Mouse (Mus musculus): ENCODE results near the gene 4930544D05Rik.

The 4930544D05Rik gene

DNA sequence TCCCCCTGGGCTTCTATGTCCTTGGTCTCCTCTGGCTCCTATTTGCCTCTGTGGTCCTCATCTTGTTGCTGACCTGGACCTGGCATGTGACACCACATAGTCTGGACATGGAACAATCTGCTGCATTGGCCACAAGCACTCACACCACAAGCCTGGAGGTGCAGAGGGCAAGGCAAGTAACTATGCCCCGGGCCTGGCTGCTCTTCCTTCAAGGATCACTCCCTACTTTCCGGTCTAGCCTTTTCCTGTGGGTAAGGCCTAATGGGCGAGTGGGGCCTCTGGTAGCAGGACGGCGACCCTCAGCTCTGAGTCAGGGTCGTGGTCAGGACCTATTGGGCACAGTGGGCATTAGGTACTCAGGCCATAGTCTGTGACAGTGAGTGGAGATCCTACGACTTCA, 25.6 kb downstream of the 4930544D05Rik start:
- in situ Hi-C loops (cut with MboI, MseI), result no loop called here

DNA sequence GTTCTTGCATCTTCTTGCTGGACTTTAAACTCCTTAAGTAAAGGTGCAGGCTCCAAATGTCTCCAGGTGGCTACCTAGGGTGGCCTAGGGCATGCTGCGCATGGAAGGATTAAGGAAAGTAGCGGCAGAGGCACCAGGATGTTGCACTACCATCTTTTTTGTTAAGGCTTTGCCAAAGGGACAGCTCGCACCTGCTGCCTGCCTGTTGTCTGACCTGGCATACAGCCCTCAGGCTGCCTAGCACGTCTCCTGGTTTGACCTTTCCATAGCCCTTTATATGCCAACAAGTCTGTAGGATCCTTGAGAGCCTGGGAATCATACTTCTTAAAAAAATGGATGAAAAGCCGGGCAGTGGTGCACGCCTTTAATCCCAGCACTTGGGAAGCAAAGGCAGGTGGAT, 27.4 kb downstream of the 4930544D05Rik start:
- in situ Hi-C loops (cut with MboI, MseI), result no loop called here

DNA sequence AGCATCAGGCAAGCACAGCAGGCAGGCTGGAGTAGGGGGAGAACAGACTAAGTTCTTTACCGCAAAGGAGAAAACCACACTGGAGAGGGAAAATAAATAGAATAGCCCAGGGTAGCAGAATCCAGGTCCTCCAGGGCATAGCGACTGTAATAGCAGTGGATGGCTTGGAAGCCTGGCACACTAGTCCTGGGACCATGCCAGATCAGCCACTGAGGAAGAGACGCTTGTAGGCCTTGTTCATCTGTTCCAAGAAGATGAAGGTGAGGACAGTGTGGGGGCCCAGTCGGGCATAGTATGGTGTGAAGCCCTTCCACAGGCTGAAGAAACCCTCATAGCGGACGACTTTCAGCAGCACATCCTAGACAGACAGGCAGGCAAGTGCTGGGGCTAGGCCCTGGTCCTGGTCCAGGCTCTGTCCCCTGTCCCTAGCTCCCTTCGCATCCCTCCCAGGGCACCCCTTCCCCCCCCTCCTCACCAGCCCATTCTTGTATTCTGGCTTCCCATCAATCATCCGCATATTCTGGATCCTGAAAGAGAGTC, 29.0 kb downstream of the 4930544D05Rik start:
- in situ Hi-C loops (cut with MboI, MseI), result loop anchor here (5.0 kb wide), 1 partner anchor 977 kb away; the partner anchor contains the start of gene Cd68

DNA sequence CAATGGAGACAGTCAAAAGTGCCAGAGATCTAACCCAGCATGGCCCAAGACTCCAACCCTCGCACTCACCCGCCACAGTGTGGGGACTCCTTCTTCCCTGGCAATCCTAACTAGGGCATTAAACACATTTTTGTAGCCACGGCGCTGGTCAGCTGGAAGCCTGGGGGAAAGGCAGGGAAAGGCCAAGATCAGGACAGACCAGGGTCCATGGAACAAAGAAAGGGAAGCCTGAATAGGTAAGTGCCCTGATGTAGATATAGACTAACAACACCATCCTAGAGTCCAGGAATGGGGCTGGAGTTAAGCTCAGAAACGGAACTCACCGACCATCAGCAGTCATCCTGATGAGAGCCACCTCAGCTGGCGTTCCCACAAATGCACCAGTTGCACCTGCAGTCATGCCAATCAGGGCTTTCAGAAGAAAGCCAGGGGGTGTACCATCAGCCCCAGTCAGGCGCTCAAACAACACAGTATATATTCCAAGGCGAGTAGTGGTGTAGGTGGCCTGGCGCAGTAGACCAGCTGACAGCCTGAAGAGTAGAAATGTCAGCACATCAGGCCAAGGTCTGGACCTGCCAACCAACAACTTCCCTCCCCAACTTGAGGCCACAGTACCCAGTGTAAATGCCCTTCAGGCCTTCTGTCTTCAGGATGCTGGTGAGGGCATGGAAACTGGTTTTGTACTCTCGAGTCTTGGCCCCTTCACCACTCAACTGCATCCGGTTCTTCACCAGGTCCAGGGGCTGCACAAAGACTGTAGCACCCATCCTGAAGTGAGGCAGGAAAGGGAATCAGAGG, 30.0 kb downstream of the 4930544D05Rik start:
- in situ Hi-C loops (cut with MboI, MseI), result loop anchor here (5.0 kb wide), 1 partner anchor 978 kb away; the partner anchor contains the start of gene Cd68

DNA sequence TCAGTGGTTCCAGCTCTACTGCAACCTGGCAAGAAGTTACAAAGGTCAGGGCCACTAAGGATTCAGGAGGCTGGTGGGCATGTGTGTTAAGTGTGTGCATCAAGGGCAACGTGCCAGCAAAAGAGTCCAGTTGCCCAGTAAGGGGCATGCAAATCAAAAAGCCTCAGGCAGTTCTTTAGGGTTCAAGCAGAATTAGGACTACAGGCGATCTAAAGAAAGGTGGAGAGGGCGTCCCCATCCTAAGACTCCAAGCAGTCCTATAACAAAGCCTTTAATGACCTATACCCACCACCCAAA, 30.6 kb downstream of the 4930544D05Rik start:
- in situ Hi-C loops (cut with MboI, MseI), result loop anchor here (5.0 kb wide), 1 partner anchor 979 kb away; the partner anchor contains the start of gene Cd68

DNA sequence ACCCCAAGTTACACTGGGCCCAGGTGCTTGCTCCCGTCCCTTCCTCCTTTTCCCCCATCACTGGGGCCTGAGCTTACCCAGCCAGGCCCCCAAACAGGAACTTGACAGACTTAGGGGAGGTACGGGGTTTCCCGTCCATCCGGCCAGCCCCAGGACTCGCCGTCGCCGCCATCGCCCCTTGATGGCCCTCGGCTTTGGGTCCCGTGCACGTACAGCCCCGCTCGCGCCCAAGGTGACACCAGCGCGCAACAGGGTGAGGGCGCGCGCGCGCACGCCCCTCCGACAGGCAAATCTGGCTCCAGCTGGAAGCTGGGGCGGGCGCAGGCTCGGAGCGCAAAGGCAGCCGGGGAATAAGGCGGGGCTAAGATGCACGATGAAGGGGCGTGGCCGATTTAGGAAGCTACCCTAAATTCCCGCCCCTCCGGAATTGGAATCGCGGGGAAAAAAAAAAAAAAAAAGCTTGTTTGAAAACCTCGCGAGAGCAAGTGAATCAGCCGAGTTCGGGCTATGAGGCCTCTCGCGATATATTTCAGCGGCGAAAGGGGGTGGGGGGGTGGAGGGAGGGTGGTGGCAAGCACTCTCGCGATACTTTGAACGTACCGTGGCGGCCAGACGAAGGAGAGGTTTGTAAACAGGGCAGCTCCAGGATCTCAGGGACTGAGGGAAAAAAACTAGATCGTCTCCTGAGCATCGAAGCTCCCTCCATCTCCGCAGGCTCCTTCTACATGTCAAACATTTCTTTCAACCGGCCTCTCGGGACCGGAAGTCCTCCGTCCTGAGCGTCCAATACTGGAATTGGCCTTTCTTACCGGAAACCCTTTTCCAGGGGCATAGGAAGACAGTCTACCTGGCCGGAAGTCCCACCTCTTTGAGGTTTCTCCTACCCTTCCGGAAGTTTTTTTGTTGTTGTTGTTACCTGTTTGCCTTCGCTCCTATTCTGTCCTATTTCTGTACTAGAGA, 31.3 kb downstream of the 4930544D05Rik start, which contains the start of the genes Rnf167 and Slc25a11:
Gene Rnf167, plus strand, starts transcription at position 545 of the 960 bp plus-strand sequence.
Gene Slc25a11, minus strand, starts transcription at position 789 of the 960 bp plus-strand sequence.
- in situ Hi-C loops (cut with MboI, MseI), result loop anchor here (5.0 kb wide), 1 partner anchor 980 kb away; the partner anchor contains the start of gene Cd68

DNA sequence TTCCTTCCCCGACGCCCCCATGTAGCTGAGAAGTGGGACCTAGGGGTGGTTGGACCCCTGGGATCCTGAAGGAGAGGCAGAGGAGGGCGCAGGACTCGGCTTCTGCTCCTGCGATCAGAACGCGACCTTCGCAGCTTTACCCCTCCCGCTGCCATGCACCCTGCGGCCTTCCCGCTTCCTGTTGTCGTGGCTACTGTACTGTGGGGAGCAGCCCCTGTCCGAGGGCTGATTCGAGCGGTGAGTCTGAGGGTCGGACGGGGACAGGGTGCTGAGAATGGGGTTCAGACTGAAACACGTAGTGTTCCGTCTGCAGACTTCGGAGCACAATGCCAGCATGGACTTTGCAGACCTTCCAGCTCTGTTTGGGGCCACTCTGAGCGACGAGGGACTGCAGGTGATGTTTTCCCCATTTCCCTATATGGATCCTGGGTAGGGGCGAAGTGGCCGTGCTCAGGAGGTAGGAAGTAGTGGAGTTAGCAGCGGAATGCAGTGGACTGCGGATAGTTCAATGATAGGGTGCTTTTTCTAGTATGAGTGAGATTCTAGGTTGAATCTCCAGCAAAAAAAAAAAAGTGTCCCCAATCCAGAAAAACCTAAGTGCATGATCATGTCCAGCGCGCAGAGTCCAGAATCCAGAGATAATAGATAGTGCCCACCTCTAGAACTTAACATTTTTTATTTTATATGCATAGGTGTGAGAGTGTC, 32.2 kb downstream of the 4930544D05Rik start:
- in situ Hi-C loops (cut with MboI, MseI), result loop anchor here (5.0 kb wide), 1 partner anchor 981 kb away; the partner anchor contains the start of gene Cd68

DNA sequence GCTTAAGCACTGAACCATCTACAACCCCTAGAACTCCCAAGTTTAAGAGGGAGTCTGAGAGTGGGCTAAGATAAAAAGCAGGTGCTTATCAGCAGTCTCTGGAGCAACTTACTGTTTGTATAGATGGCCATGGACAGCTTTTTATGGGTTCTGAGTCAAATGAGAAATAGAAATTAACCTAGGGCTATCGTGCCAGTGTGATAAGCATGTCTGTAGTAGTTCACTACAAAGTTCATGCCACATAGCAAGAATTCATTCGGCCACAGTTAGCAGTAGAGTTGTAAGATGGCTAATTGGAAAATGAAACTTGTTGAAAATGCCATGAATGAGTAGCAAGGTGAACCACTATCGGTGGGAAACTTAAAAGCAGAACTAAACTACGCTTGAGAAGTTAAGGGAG, 32.9 kb downstream of the 4930544D05Rik start:
- in situ Hi-C loops (cut with MboI, MseI), result loop anchor here (5.0 kb wide), 1 partner anchor 981 kb away; the partner anchor contains the start of gene Cd68

DNA sequence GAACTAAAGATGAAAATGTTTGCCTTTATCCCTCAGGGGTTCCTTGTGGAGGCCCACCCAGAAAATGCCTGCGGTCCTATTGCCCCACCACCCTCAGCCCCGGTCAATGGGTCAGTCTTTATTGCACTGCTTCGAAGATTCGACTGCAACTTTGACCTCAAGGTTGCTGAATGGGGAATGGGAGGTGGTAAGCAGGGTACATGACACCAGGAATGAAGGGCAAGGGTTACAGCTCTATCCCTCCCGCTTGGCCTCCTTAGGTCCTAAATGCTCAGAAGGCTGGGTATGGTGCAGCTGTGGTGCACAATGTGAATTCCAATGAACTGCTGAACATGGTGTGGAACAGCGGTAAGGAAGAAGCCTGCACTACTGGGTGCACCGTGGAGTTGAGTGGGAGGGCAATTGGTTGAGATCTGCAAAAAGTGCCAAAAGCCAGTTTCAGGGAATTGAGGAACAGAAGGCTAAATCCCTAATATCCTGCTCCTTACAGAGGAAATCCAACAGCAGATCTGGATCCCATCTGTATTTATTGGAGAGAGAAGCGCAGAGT, 33.6 kb downstream of the 4930544D05Rik start:
- in situ Hi-C loops (cut with MboI, MseI), result loop anchor here (5.0 kb wide), 1 partner anchor 982 kb away; the partner anchor contains the start of gene Cd68

DNA sequence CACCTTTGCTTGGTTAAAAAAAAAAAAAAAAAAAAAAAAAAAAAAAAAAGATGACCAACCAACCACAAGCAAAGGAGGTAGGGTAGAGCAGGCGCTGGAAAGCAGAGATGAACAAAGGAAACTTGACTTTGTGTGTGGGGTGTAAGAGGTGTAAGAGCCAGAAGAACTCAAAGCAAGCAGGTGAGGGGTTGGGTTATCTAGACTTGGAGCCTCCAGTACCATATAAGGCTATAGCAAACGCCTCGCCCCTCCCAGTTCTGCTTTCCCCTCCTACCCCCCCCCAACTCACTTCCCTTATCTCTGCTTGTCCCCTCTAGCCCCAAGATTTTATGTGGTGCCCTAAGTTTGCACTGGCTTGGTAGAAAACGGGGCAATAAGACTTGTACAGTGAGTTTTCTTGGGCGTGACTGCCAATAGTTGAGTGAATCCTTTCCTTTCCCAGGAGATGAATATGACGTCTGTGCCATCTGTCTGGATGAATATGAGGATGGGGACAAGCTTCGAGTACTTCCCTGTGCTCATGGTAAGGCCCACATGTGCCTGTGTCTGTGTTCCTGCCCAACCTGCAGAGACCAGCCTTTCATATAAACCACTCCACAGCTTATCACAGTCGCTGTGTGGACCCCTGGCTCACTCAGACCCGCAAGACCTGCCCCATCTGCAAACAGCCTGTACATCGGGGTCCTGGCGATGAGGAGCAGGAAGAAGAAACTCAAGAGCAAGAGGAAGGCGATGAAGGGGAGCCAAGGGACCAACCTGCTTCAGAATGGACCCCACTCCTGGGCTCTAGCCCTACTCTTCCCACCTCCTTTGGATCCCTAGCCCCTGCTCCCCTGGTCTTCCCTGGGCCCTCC, 34.9 kb downstream of the 4930544D05Rik start:
- in situ Hi-C loops (cut with MboI, MseI), result loop anchor here (5.0 to 25.0 kb wide), 2 partner anchors 52 to 1238 kb away; partner anchors contain the start of genes Inca1, Kdm6b and Kif1c

DNA sequence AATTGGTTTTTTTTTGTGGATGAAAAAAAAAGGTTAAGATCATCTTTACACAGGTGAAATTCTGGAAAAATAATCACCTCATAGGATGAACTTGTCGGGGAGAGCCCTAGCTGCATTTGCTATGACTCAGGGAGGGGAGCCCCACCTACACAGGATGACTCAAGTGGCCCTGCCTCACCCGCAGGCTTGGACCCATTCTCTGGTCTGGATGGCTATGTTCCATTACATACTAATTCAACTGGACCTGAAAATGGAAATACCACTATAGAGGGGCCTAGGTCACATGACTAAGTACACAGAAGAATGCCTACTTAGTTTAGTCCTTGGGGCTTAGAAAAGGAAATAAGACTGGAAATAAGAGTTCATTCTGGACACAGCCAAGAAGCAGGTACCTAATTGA, 35.7 kb downstream of the 4930544D05Rik start:
- in situ Hi-C loops (cut with MboI, MseI), result loop anchor here (5.0 to 25.0 kb wide), 2 partner anchors 51 to 1239 kb away; partner anchors contain the start of genes Inca1, Kdm6b and Kif1c

DNA sequence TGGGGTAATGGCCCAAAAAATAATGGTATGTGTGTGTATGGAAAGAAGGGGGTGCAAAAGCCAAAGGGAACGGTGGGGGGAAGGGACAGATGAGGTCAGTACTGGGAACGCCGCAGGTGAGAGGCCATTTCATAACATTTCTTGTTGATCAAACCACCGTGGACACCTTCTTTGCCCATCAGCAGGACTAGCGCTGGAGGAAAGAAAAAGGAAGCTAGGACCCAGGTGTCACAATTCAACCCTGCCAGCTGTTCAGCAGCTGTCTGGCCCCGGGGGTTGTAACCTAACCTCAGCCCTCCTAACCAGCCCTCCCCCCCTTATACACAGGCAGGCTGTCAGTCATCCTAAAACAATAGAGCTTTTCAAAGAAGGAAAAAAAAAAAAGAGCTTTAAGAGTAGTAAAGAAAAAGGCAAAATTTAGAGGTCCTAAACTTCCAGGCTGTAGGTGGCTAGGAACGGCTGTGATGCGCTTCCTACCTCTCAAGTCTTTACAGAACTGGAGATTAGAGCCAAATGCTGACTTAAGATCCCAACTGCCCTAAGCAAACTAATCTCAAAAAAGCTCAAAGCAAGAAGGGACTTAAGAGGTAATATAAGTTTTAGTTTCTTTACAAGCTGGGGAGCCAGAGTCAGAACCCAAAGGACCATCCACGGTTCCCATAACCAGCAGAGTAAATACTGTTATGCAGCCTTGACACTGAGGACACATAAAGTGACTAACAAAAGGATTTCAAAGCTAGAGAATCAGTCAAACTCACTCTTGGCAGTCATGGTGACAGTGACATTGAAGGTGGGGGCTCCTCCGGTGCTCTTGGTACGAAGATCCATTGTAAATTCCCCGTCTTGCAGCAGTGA, 36.6 kb downstream of the 4930544D05Rik start:
- in situ Hi-C loops (cut with MboI, MseI), result loop anchor here (5.0 to 25.0 kb wide), 2 partner anchors 50 to 1240 kb away; partner anchors contain the start of genes Inca1, Kdm6b and Kif1c

DNA sequence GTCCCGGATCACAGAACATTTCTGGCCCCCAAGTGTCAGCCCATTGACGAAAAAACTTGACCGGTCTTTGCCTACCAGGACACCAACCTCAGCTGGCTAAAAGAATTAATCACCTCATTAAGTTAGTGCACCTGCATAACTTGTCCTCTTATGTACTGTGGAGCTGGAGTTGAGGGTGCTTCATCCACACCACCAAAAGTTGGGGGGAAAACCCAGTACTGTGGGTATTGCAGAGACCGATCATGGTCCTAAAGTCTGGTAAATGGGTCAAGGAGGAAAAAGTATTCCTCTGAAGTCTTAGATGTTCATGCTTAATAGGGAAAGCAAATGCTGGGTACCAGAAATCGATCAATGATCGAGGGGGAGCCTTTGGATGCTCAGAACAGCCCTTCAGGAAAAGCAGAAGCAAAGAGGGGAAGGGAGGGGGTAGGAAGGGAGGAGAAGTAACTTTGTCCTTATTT, 37.3 kb downstream of the 4930544D05Rik start:
- in situ Hi-C loops (cut with MboI, MseI), result loop anchor here (5.0 to 25.0 kb wide), 2 partner anchors 49 to 1241 kb away; partner anchors contain the start of genes Inca1, Kdm6b and Kif1c

DNA sequence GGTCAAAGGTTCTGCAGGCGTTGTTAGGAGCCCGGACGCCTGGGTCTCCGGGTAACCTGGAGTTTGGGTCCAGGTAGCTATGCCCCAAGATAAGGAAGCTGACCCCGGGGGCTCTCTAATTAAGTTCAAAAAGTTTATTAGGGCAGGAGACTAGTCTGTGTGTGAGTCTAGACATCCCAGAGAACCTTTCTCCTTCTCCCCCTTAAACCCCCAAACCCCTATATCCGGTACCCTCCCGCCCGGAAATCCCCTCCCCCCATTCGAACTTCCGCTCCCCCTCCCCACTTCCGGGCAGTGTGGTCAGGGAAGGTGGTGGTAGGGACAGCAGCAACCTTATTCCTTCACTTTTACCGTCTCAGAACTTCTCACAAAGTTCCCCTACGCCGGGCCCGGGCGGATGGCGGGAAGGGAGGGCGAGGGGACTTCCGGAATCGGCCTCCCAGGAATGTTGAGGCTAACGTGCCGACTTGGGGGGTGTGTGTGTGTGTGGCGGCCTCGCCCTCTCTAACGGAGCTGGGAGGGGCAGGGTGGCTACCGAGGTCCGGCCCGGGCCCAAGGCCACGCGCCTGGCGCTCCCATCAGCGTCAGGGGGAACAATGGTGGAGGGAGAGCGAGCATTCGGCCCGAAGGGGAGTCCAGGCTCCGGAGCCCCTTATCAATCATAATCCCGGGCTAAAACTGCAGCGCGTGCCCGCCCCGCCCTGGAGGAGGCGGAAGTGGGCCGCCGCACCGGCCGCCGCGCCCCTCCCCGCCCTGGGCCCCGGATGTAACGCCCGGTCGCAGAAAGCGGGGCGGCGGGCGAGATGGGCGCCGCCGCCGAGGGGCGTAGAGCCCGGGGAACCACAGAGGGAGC, 37.9 kb downstream of the 4930544D05Rik start:
- in situ Hi-C loops (cut with MboI, MseI), result loop anchor here (5.0 to 25.0 kb wide), 2 partner anchors 49 to 1241 kb away; partner anchors contain the start of genes Inca1, Kdm6b and Kif1c

DNA sequence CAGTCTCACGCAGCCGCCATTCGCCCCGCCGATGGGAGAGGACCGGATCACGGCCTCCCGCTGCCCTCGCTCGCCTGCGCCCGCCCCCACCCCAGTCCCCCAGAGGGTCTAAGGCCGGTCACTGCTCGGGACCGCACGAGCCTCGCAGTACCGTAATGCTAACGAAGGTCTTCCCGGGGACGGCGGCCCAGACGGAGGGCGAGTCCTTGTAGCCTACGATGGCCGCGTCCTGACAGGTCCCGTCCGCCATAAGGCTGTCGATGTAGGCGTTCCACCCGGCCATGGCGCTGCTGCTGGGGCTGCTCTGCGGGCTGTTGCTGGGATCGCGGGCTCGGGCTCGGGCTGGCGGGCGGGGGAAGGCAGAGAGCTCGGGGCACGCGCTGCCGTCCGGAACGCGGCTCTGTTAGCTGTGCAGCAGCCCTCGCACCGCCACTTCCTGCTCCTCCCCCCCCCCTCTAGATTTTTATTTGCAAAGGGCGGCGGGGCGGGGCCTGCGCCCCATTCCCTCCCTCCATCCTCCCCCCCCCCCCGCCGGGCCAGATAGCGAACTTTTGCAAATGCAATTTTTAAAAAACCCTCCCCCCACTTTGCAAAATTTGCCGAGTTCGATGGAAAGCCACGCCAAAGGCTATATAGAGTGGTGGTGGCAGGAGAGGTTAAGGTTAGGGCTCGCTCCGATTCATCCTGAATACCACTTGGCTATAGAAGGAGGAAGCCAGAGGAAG, 38.7 kb downstream of the 4930544D05Rik start, which contains the start of gene Pfn1:
Gene Pfn1, minus strand, starts transcription at position 447 of the 725 bp plus-strand sequence.
- in situ Hi-C loops (cut with MboI, MseI), result loop anchor here (5.0 to 25.0 kb wide), 2 partner anchors 48 to 1242 kb away; partner anchors contain the start of genes Inca1, Kdm6b and Kif1c
